Mouse (Mus musculus): ENCODE measurements around the gene Brd7. TPM values are rescaled to one million over a fixed set of nuclear protein-coding genes. Genes with fewer than 3 reads are reported as not detected.

The Brd7 gene
- polyA plus RNA-seq, 1 experiment, result 69.8 TPM

- peak in 1 of 2 experiments; percentile 7 for DNase-seq
- Histone ChIP-seq H3K27ac (ENCODE audit: insufficient read depth, low read length) (no peak overlapping the region), H3K27me3 (ENCODE audit: control insufficient read depth, insufficient read depth, low read length) (no peaks in the 10 kb centered on the region), H3K4me1 (ENCODE audit: control insufficient read depth, insufficient read depth, low read length) (peaks cover 7% of the 10 kb centered on the region; the same call in 1 of the 2 replicates), H3K4me3 (replicated peaks; ENCODE audit: insufficient read depth, low read depth, low read length) (no peak overlapping the region)
- 40% methylated on average over 5 of the region's 5 CpGs for WGBS
- no peak for TF ChIP-seq CTCF (IDR thresholded peaks at IDR 0.05; ENCODE audit: borderline replicate concordance, insufficient read depth, low read depth, low read length)
- TF ChIP-seq POLR2A (IDR thresholded peaks at IDR 0.05; ENCODE audit: borderline replicate concordance, insufficient read depth, low read length), result no peak
Measured at GRCm38 (mm10) chr8:88317341-88317740, 44.7 kb downstream of the Brd7 start.

GRCm38 (mm10) chr8:88316139-88316931 is 45.7 kb downstream of the Brd7 start:
- H3K27ac ChIP-seq (ENCODE audit: insufficient read depth, low read length), result no peak overlapping the region
- H3K27me3 ChIP-seq (ENCODE audit: control insufficient read depth, insufficient read depth, low read length), result no peaks in the 10 kb centered on the region
- TF ChIP-seq CTCF (IDR thresholded peaks at IDR 0.05; ENCODE audit: borderline replicate concordance, insufficient read depth, low read depth, low read length), result no peak
- no peak for TF ChIP-seq POLR2A (IDR thresholded peaks at IDR 0.05; ENCODE audit: borderline replicate concordance, insufficient read depth, low read length)
- no peak for DNase-seq
- H3K4me1 ChIP-seq (ENCODE audit: control insufficient read depth, insufficient read depth, low read length), result peaks cover 7% of the 10 kb centered on the region; the same call in 1 of the 2 replicates
- WGBS, result 36% methylated on average over 8 of the region's 8 CpGs
- no peak overlapping the region for H3K4me3 ChIP-seq (replicated peaks; ENCODE audit: insufficient read depth, low read depth, low read length)

- WGBS, result 95% methylated on average over 8 of the region's 8 CpGs
- Histone ChIP-seq H3K4me1 (ENCODE audit: control insufficient read depth, insufficient read depth, low read length) (peaks cover 7% of the 10 kb centered on the region), H3K4me3 (replicated peaks; ENCODE audit: insufficient read depth, low read depth, low read length) (no peak overlapping the region), H3K27ac (ENCODE audit: insufficient read depth, low read length) (no peak overlapping the region), H3K27me3 (ENCODE audit: control insufficient read depth, insufficient read depth, low read length) (no peaks in the 10 kb centered on the region)
- DNase-seq, result no peak
- TF ChIP-seq POLR2A (IDR thresholded peaks at IDR 0.05; ENCODE audit: borderline replicate concordance, insufficient read depth, low read length) (no peak), CTCF (IDR thresholded peaks at IDR 0.05; ENCODE audit: borderline replicate concordance, insufficient read depth, low read depth, low read length) (no peak)
Measured at GRCm38 (mm10) chr8:88315302-88315701, 46.7 kb downstream of the Brd7 start.

GRCm38 (mm10) chr8:88313991-88314390 is 48.0 kb downstream of the Brd7 start:
- TF ChIP-seq CTCF (IDR thresholded peaks at IDR 0.05; ENCODE audit: borderline replicate concordance, insufficient read depth, low read depth, low read length), result no peak
- 89% methylated on average over 12 of the region's 12 CpGs for WGBS
- DNase-seq, result peak in 1 of 2 experiments; percentile 51
- H3K27me3 ChIP-seq (ENCODE audit: control insufficient read depth, insufficient read depth, low read length), result no peaks in the 10 kb centered on the region
- peaks cover 7% of the 10 kb centered on the region for H3K4me1 ChIP-seq (ENCODE audit: control insufficient read depth, insufficient read depth, low read length)
- H3K27ac ChIP-seq (ENCODE audit: insufficient read depth, low read length), result no peak overlapping the region
- H3K4me3 ChIP-seq (replicated peaks; ENCODE audit: insufficient read depth, low read depth, low read length), result no peak overlapping the region

GRCm38 (mm10) chr8:88312966-88313365 is 49.0 kb downstream of the Brd7 start:
- TF ChIP-seq POLR2A (IDR thresholded peaks at IDR 0.05; ENCODE audit: borderline replicate concordance, insufficient read depth, low read length) (no peak), CTCF (IDR thresholded peaks at IDR 0.05; ENCODE audit: borderline replicate concordance, insufficient read depth, low read depth, low read length) (no peak)
- 15% methylated on average over 8 of the region's 8 CpGs for WGBS
- H3K27me3 ChIP-seq (ENCODE audit: control insufficient read depth, insufficient read depth, low read length), result no peaks in the 10 kb centered on the region
- peaks cover 7% of the 10 kb centered on the region for H3K4me1 ChIP-seq (ENCODE audit: control insufficient read depth, insufficient read depth, low read length)
- peak; percentile 34 to 35 for DNase-seq
- H3K4me3 ChIP-seq (replicated peaks; ENCODE audit: insufficient read depth, low read depth, low read length), result no peak overlapping the region
- no peak overlapping the region for H3K27ac ChIP-seq (ENCODE audit: insufficient read depth, low read length)

- no peaks in the 10 kb centered on the region for H3K27me3 ChIP-seq (ENCODE audit: control insufficient read depth, insufficient read depth, low read length)
- no peak for DNase-seq
- H3K4me3 ChIP-seq (replicated peaks; ENCODE audit: insufficient read depth, low read depth, low read length), result no peak overlapping the region
- TF ChIP-seq CTCF (IDR thresholded peaks at IDR 0.05; ENCODE audit: borderline replicate concordance, insufficient read depth, low read depth, low read length) (no peak), POLR2A (IDR thresholded peaks at IDR 0.05; ENCODE audit: borderline replicate concordance, insufficient read depth, low read length) (no peak)
- WGBS, result 24% methylated on average over 13 of the region's 13 CpGs
- peaks cover 7% of the 10 kb centered on the region for H3K4me1 ChIP-seq (ENCODE audit: control insufficient read depth, insufficient read depth, low read length)
- no peak overlapping the region for H3K27ac ChIP-seq (ENCODE audit: insufficient read depth, low read length)
Measured at GRCm38 (mm10) chr8:88310286-88310685, 51.7 kb downstream of the Brd7 start.

GRCm38 (mm10) chr8:88309881-88310280 is 52.1 kb downstream of the Brd7 start:
- H3K27ac ChIP-seq (ENCODE audit: insufficient read depth, low read length), result no peak overlapping the region
- peaks cover 7% of the 10 kb centered on the region for H3K4me1 ChIP-seq (ENCODE audit: control insufficient read depth, insufficient read depth, low read length)
- no peaks in the 10 kb centered on the region for H3K27me3 ChIP-seq (ENCODE audit: control insufficient read depth, insufficient read depth, low read length)
- 74% methylated on average over 7 of the region's 7 CpGs for WGBS
- TF ChIP-seq POLR2A (IDR thresholded peaks at IDR 0.05; ENCODE audit: borderline replicate concordance, insufficient read depth, low read length) (no peak), CTCF (IDR thresholded peaks at IDR 0.05; ENCODE audit: borderline replicate concordance, insufficient read depth, low read depth, low read length) (no peak)
- no peak overlapping the region for H3K4me3 ChIP-seq (replicated peaks; ENCODE audit: insufficient read depth, low read depth, low read length)
- DNase-seq, result no peak

- DNase-seq, result no peak
- 50% methylated on average over 10 of the region's 10 CpGs for WGBS
- H3K27me3 ChIP-seq (ENCODE audit: control insufficient read depth, insufficient read depth, low read length), result no peaks in the 10 kb centered on the region
- H3K4me3 ChIP-seq (replicated peaks; ENCODE audit: insufficient read depth, low read depth, low read length), result no peak overlapping the region
- no peak for TF ChIP-seq CTCF (IDR thresholded peaks at IDR 0.05; ENCODE audit: borderline replicate concordance, insufficient read depth, low read depth, low read length)
- TF ChIP-seq POLR2A (IDR thresholded peaks at IDR 0.05; ENCODE audit: borderline replicate concordance, insufficient read depth, low read length), result no peak
- no peak overlapping the region for H3K27ac ChIP-seq (ENCODE audit: insufficient read depth, low read length)
- H3K4me1 ChIP-seq (ENCODE audit: control insufficient read depth, insufficient read depth, low read length), result peaks cover 7% of the 10 kb centered on the region
Measured at GRCm38 (mm10) chr8:88309274-88309873, 52.6 kb downstream of the Brd7 start.

All from cerebellum, adult 2 months (tissue).